Mouse (Mus musculus): ENCODE data around the gene Ly6g6e. TPM values are rescaled to one million over a fixed set of nuclear protein-coding genes. Genes with fewer than 3 reads are reported as not detected.

Gene Ly6g6e
- polyA plus RNA-seq, 1 experiment from 2014 or later = 1.3 TPM

DNA sequence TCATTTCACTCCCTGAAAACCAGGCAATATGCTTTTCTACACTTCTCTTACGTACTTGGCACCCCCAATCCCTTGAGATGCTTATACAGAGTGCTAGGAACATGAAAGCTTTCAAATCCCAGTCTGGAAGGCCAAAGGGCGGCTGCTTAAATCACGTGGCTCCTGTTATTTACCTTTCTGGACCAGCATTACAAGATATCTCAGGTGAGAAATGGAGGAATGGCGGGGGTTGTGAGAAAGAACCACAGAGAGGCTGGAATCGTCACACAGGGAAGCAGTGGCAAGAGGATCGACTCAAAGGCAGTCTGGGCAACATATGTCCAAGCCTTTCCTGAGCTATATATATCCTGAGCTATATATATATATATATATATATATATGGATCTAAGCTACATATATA is 48.9 kb downstream of the Ly6g6e start:
- Histone ChIP-seq H3K9ac (ENCODE audit: low read depth, low read length) (peak overlapping the region; percentile 69), H3K27ac (peak overlapping the region; percentile 89), H3K36me3 (ENCODE audit: insufficient read depth, low read length) (peaks cover 11% of the 10 kb centered on the region; the same call in 1 of the 2 replicates), H3K27me3 (ENCODE audit: insufficient read depth, low read length) (no peaks in the 10 kb centered on the region), H3K9me3 (replicated peaks; ENCODE audit: low read length) (no peaks in the 10 kb centered on the region), H3K4me3 (replicated peaks; ENCODE audit: low read depth, low read length) (peak overlapping the region; percentile 53), H3K4me2 (ENCODE audit: low read length) (peak overlapping the region; percentile 62), H3K4me1 (replicated peaks; ENCODE audit: insufficient read depth, low read length) (peaks cover 20% of the 10 kb centered on the region)
- ATAC-seq (replicated peaks; ENCODE audit: low FRiP score, low read depth) (no peak), DNase-seq (ENCODE audit: low spot score) (no peak)
- TF ChIP-seq CTCF (IDR thresholded peaks at IDR 0.05; ENCODE audit: low read depth) = no peak
- WGBS = 34% methylated on average over 6 of the region's 6 CpGs

DNA sequence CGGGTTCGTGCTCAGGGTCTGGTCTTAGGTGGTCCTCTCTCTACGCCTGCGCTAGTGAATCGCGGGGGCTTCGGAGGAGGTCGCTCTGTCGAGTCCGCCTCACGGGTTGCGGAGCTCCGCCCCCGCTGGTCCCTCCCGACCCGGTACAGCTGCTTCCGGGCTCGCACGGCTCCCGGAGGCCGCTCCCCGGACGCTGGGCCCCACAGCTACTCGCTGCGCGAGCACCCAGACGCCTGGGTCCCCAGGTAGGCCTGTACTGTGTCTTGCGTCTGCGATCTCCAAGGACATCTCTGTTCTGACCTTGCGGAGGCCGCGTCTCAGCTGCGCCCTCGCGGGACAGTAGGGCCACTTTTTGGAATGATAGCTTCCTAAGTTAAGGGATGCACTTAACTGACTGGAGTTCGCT is 49.5 kb downstream of the Ly6g6e start, which contains the start of gene D17H6S53E:
TSS of gene D17H6S53E (plus strand) at position 168 of the 406 bp plus-strand sequence.
- H3K36me3 ChIP-seq (ENCODE audit: insufficient read depth, low read length) = peaks cover 11% of the 10 kb centered on the region; the same call in 1 of the 2 replicates
- ATAC-seq (replicated peaks; ENCODE audit: low FRiP score, low read depth) (peak; percentile 27), DNase-seq (ENCODE audit: low spot score) (peak; percentile 83)
- WGBS = under 1% methylated on average over 36 of the region's 36 CpGs
- peak within 1 kb of the TSS; percentile 89 for H3K27ac ChIP-seq
- H3K9ac ChIP-seq (ENCODE audit: low read depth, low read length) = peak within 1 kb of the TSS; percentile 69
- TF ChIP-seq CTCF (IDR thresholded peaks at IDR 0.05; ENCODE audit: low read depth) = peak; percentile 5; the same call in 1 of the 2 replicates
- H3K27me3 ChIP-seq (ENCODE audit: insufficient read depth, low read length) = no peaks in the 10 kb centered on the region
- no peaks in the 10 kb centered on the region for H3K9me3 ChIP-seq (replicated peaks; ENCODE audit: low read length)
- H3K4me2 ChIP-seq (ENCODE audit: low read length) = peak within 1 kb of the TSS; percentile 62
- peak within 1 kb of the TSS; percentile 53 for H3K4me3 ChIP-seq (replicated peaks; ENCODE audit: low read depth, low read length)
- peaks cover 20% of the 10 kb centered on the region for H3K4me1 ChIP-seq (replicated peaks; ENCODE audit: insufficient read depth, low read length)

DNA sequence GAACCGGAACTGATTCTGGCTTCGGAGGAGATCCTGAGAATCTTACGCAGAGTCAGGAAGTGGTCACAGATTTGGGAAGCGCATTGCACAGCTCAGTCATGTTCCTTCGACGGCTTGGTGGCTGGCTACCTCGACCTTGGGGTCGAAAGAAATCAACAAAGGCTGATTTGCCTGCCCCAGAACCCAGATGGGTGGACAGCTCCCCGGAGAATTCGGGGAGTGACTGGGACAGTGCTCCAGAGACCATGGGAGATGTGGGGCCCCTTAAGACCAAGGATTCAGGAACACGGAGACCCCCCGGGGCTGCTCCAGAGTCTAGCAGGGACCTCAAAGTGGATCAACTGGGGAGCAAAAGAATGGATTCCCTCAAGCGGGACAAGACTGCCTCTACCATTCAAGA is 50.3 kb downstream of the Ly6g6e start:
- 58% methylated on average over 13 of the region's 13 CpGs for WGBS
- no peaks in the 10 kb centered on the region for H3K27me3 ChIP-seq (ENCODE audit: insufficient read depth, low read length)
- DNase-seq (ENCODE audit: low spot score) (no peak), ATAC-seq (replicated peaks; ENCODE audit: low FRiP score, low read depth) (no peak)
- peaks cover 11% of the 10 kb centered on the region; the same call in 1 of the 2 replicates for H3K36me3 ChIP-seq (ENCODE audit: insufficient read depth, low read length)
- peak overlapping the region; percentile 53 for H3K4me3 ChIP-seq (replicated peaks; ENCODE audit: low read depth, low read length)
- peak overlapping the region; percentile 69 for H3K9ac ChIP-seq (ENCODE audit: low read depth, low read length)
- TF ChIP-seq CTCF (IDR thresholded peaks at IDR 0.05; ENCODE audit: low read depth) = no peak
- no peaks in the 10 kb centered on the region for H3K9me3 ChIP-seq (replicated peaks; ENCODE audit: low read length)
- H3K4me2 ChIP-seq (ENCODE audit: low read length) = peak overlapping the region; percentile 62
- peak overlapping the region; percentile 89 for H3K27ac ChIP-seq
- peaks cover 20% of the 10 kb centered on the region for H3K4me1 ChIP-seq (replicated peaks; ENCODE audit: insufficient read depth, low read length)

Other genes with a start within 250 kb of the Ly6g6e start
- 30.3 and 30.8 TPM in 2 replicates for gene Stk19, start 240.0 kb upstream of the Ly6g6e start, polyA plus RNA-seq (2015; fragmentation: Nextera tagmentation; extraction: Ambion mirVana)
- gene Dxo, start 239.9 kb upstream of the Ly6g6e start, polyA plus RNA-seq (2015; fragmentation: Nextera tagmentation; extraction: Ambion mirVana) = 48.2 and 49.7 TPM in 2 replicates
- gene Skiv2l, start 226.7 kb upstream of the Ly6g6e start, polyA plus RNA-seq (2015; fragmentation: Nextera tagmentation; extraction: Ambion mirVana) = 36.8 and 37.3 TPM in 2 replicates
- gene Nelfe, start 226.5 kb upstream of the Ly6g6e start, polyA plus RNA-seq (2015; fragmentation: Nextera tagmentation; extraction: Ambion mirVana) = 73.5 and 79.5 TPM in 2 replicates
- gene Cfb, start 214.4 kb upstream of the Ly6g6e start, polyA plus RNA-seq (2015; fragmentation: Nextera tagmentation; extraction: Ambion mirVana) = 21.1 and 25.6 TPM in 2 replicates
- 2.3 and 3.4 TPM in 2 replicates for gene Zbtb12, start 197.4 kb upstream of the Ly6g6e start, polyA plus RNA-seq (2015; fragmentation: Nextera tagmentation; extraction: Ambion mirVana)
- not detected in 2 replicates for gene Gm20547, start 194.9 kb upstream of the Ly6g6e start, polyA plus RNA-seq (2015; fragmentation: Nextera tagmentation; extraction: Ambion mirVana)
- gene C2, start 178.6 kb upstream of the Ly6g6e start, polyA plus RNA-seq (2015; fragmentation: Nextera tagmentation; extraction: Ambion mirVana) = 7.0 and 7.4 TPM in 2 replicates
- gene Ehmt2, start 178.4 kb upstream of the Ly6g6e start, polyA plus RNA-seq (2015; fragmentation: Nextera tagmentation; extraction: Ambion mirVana) = 44.1 and 49.1 TPM in 2 replicates
- 24.2 and 27.3 TPM in 2 replicates for gene Slc44a4, start 162.4 kb upstream of the Ly6g6e start, polyA plus RNA-seq (2015; fragmentation: Nextera tagmentation; extraction: Ambion mirVana)
- 92.0 and 101 TPM in 2 replicates for gene Neu1, start 145.6 kb upstream of the Ly6g6e start, polyA plus RNA-seq (2015; fragmentation: Nextera tagmentation; extraction: Ambion mirVana)
- gene Hspa1b, start 117.7 kb upstream of the Ly6g6e start, polyA plus RNA-seq (2015; fragmentation: Nextera tagmentation; extraction: Ambion mirVana) = 2.2 and 2.6 TPM in 2 replicates
- not detected in 2 replicates for gene Gm20481, start 107.0 kb upstream of the Ly6g6e start, polyA plus RNA-seq (2015; fragmentation: Nextera tagmentation; extraction: Ambion mirVana)
- gene Hspa1a, start 104.7 kb upstream of the Ly6g6e start, polyA plus RNA-seq (2015; fragmentation: Nextera tagmentation; extraction: Ambion mirVana) = 22.4 and 23.5 TPM in 2 replicates
- 0.54 and 0.72 TPM in 2 replicates for gene Hspa1l, start 104.2 kb upstream of the Ly6g6e start, polyA plus RNA-seq (2015; fragmentation: Nextera tagmentation; extraction: Ambion mirVana)
- 133 and 141 TPM in 2 replicates for gene Lsm2, start 95.0 kb upstream of the Ly6g6e start, polyA plus RNA-seq (2015; fragmentation: Nextera tagmentation; extraction: Ambion mirVana)
- gene Vars, start 75.9 kb upstream of the Ly6g6e start, polyA plus RNA-seq (2015; fragmentation: Nextera tagmentation; extraction: Ambion mirVana) = 61.3 and 63.3 TPM in 2 replicates
- 0.16 and 0.20 TPM in 2 replicates for gene Vwa7, start 60.3 kb upstream of the Ly6g6e start, polyA plus RNA-seq (2015; fragmentation: Nextera tagmentation; extraction: Ambion mirVana)
- 2.3 and 3.7 TPM in 2 replicates for gene Sapcd1, start 48.9 kb upstream of the Ly6g6e start, polyA plus RNA-seq (2015; fragmentation: Nextera tagmentation; extraction: Ambion mirVana)
- gene Msh5, start 30.2 kb upstream of the Ly6g6e start, polyA plus RNA-seq (2015; fragmentation: Nextera tagmentation; extraction: Ambion mirVana) = 2.7 and 3.0 TPM in 2 replicates
- gene Clic1, start 26.9 kb upstream of the Ly6g6e start, polyA plus RNA-seq (2015; fragmentation: Nextera tagmentation; extraction: Ambion mirVana) = 266 and 282 TPM in 2 replicates
- 227 and 244 TPM in 2 replicates for gene Ddah2, start 17.9 kb upstream of the Ly6g6e start, polyA plus RNA-seq (2015; fragmentation: Nextera tagmentation; extraction: Ambion mirVana)
- not detected in 2 replicates for gene Ly6g6c, start 11.5 kb upstream of the Ly6g6e start, polyA plus RNA-seq (2015; fragmentation: Nextera tagmentation; extraction: Ambion mirVana)
- gene Mpig6b, start 10.7 kb upstream of the Ly6g6e start, polyA plus RNA-seq (2015; fragmentation: Nextera tagmentation; extraction: Ambion mirVana) = 0.36 and 0.45 TPM in 2 replicates
- 7.6 and 7.8 TPM in 2 replicates for gene Ly6g6d, start 1.2 kb downstream of the Ly6g6e start, polyA plus RNA-seq (2015; fragmentation: Nextera tagmentation; extraction: Ambion mirVana)
- gene Ly6g6f, start 8.7 kb downstream of the Ly6g6e start, polyA plus RNA-seq (2015; fragmentation: Nextera tagmentation; extraction: Ambion mirVana) = not detected in 2 replicates
- gene Abhd16a, start 12.4 kb downstream of the Ly6g6e start, polyA plus RNA-seq (2015; fragmentation: Nextera tagmentation; extraction: Ambion mirVana) = 109 and 113 TPM in 2 replicates
- gene Ly6g5c, start 31.4 kb downstream of the Ly6g6e start, polyA plus RNA-seq (2015; fragmentation: Nextera tagmentation; extraction: Ambion mirVana) = not detected in 2 replicates
- gene Ly6g5b, start 38.5 kb downstream of the Ly6g6e start, polyA plus RNA-seq (2015; fragmentation: Nextera tagmentation; extraction: Ambion mirVana) = 0.69 and 1.1 TPM in 2 replicates
- gene Gpank1, start 44.6 kb downstream of the Ly6g6e start, polyA plus RNA-seq (2015; fragmentation: Nextera tagmentation; extraction: Ambion mirVana) = 14.6 and 15.2 TPM in 2 replicates
- gene Csnk2b, start 45.2 kb downstream of the Ly6g6e start, polyA plus RNA-seq (2015; fragmentation: Nextera tagmentation; extraction: Ambion mirVana) = 300 and 312 TPM in 2 replicates
- 10.5 and 11.9 TPM in 2 replicates for gene D17H6S53E, start 49.5 kb downstream of the Ly6g6e start, polyA plus RNA-seq (2015; fragmentation: Nextera tagmentation; extraction: Ambion mirVana)
- 59.6 and 64.2 TPM in 2 replicates for gene Apom, start 55.1 kb downstream of the Ly6g6e start, polyA plus RNA-seq (2015; fragmentation: Nextera tagmentation; extraction: Ambion mirVana)
- gene Bag6, start 58.3 kb downstream of the Ly6g6e start, polyA plus RNA-seq (2015; fragmentation: Nextera tagmentation; extraction: Ambion mirVana) = 46.0 and 50.2 TPM in 2 replicates
- gene Prrc2a, start 88.0 kb downstream of the Ly6g6e start, polyA plus RNA-seq (2015; fragmentation: Nextera tagmentation; extraction: Ambion mirVana) = 79.2 and 94.5 TPM in 2 replicates
- 13.1 and 14.8 TPM in 2 replicates for gene Aif1, start 99.2 kb downstream of the Ly6g6e start, polyA plus RNA-seq (2015; fragmentation: Nextera tagmentation; extraction: Ambion mirVana)
- gene Lst1, start 111.5 kb downstream of the Ly6g6e start, polyA plus RNA-seq (2015; fragmentation: Nextera tagmentation; extraction: Ambion mirVana) = 11.4 and 15.0 TPM in 2 replicates
- gene Ltb, start 117.5 kb downstream of the Ly6g6e start, polyA plus RNA-seq (2015; fragmentation: Nextera tagmentation; extraction: Ambion mirVana) = 0.98 and 1.0 TPM in 2 replicates
- 0.19 and 0.25 TPM in 2 replicates for gene Tnf, start 125.1 kb downstream of the Ly6g6e start, polyA plus RNA-seq (2015; fragmentation: Nextera tagmentation; extraction: Ambion mirVana)
- gene Lta, start 128.4 kb downstream of the Ly6g6e start, polyA plus RNA-seq (2015; fragmentation: Nextera tagmentation; extraction: Ambion mirVana) = 0.15 TPM in 1 of 2 replicates, not detected in the other
- gene Gm16181, start 143.9 kb downstream of the Ly6g6e start, polyA plus RNA-seq (2015; fragmentation: Nextera tagmentation; extraction: Ambion mirVana) = 0.25 and 0.29 TPM in 2 replicates
- gene Atp6v1g2, start 156.8 kb downstream of the Ly6g6e start, polyA plus RNA-seq (2015; fragmentation: Nextera tagmentation; extraction: Ambion mirVana) = 6.6 and 6.7 TPM in 2 replicates
- 11.7 and 14.5 TPM in 2 replicates for gene Nfkbil1, start 158.9 kb downstream of the Ly6g6e start, polyA plus RNA-seq (2015; fragmentation: Nextera tagmentation; extraction: Ambion mirVana)
- 303 and 329 TPM in 2 replicates for gene Ddx39b, start 164.8 kb downstream of the Ly6g6e start, polyA plus RNA-seq (2015; fragmentation: Nextera tagmentation; extraction: Ambion mirVana)
- gene H2-D1, start 185.8 kb downstream of the Ly6g6e start, polyA plus RNA-seq (2015; fragmentation: Nextera tagmentation; extraction: Ambion mirVana) = 111 and 125 TPM in 2 replicates
- gene H2-Q1, start 243.5 kb downstream of the Ly6g6e start, polyA plus RNA-seq (2015; fragmentation: Nextera tagmentation; extraction: Ambion mirVana) = not detected in 2 replicates